Mouse (Mus musculus): ENCODE data around the gene Mindy2. TPM values are rescaled to one million over a fixed set of nuclear protein-coding genes. Genes with fewer than 3 reads are reported as not detected.

The Mindy2 gene
- polyA plus RNA-seq, 1 experiment, result 4.0 TPM

DNA sequence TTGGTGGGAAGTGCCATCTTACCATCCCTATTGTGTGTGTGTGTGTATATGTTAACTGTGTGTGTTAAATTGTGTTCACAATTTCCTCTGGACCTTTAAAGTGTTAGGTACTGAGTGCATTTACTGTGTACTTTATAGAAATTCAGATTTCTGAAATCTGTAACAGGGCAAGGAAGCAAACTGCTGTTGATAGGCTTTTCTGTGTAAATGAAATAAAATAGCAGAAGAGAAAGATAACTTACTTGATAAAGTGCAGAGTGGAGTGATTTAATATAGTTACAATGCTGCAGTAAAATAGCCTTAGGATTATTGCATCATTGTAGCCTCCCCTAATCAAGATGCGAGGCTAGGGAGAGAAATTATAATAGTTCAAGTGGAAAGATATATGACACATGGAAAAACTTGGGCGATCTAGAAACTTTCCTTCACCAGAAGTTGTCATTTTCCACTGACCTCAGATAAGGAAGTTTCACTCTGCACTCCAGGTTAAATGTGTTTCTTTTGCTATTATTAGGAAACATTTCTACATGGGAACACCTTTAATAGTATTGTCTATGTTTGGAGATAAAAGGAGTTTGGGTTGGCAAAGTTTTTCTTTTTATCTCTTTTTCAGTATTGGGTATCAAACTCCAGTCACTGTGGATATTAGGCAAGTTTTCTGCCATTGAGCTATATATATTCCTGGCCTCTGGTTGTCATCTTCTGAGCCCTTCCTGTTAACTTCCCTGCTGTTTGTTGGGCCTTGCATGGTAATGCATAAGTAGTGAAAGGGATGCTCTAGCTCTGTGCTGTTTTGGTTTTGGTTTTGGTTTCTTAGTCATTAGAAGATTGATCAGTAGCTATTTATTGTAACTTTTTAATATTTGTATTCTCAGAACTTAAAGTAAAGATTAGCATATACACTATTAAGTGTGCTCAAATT, 35.1 kb upstream of the Mindy2 start:
- no peaks in the 10 kb centered on the region for H3K9me3 ChIP-seq (replicated peaks; ENCODE audit: control insufficient read depth, insufficient read depth, low read length, poor library complexity, severe bottlenecking)
- H3K4me1 ChIP-seq (ENCODE audit: control insufficient read depth, insufficient read depth, low read length), result no peaks in the 10 kb centered on the region
- no peaks in the 10 kb centered on the region for H3K36me3 ChIP-seq (ENCODE audit: control insufficient read depth, insufficient read depth, low read length, poor library complexity, severe bottlenecking)
- H3K27ac ChIP-seq (ENCODE audit: insufficient read depth, low read length), result no peak overlapping the region
- no peak overlapping the region for H3K4me3 ChIP-seq (ENCODE audit: low read depth, low read length)
- no peaks in the 10 kb centered on the region for H3K27me3 ChIP-seq (ENCODE audit: control insufficient read depth, insufficient read depth, low read length, poor library complexity, severe bottlenecking)
- TF ChIP-seq POLR2A (IDR thresholded peaks at IDR 0.05; ENCODE audit: insufficient read depth, low read length) (no peak), EP300 (IDR thresholded peaks at IDR 0.05; ENCODE audit: insufficient read depth, low read depth, low read length) (no peak), CTCF (IDR thresholded peaks at IDR 0.05; ENCODE audit: low read depth, low read length) (no peak)
- no peak overlapping the region for H3K9ac ChIP-seq (ENCODE audit: low read depth, poor library complexity, severe bottlenecking)

DNA sequence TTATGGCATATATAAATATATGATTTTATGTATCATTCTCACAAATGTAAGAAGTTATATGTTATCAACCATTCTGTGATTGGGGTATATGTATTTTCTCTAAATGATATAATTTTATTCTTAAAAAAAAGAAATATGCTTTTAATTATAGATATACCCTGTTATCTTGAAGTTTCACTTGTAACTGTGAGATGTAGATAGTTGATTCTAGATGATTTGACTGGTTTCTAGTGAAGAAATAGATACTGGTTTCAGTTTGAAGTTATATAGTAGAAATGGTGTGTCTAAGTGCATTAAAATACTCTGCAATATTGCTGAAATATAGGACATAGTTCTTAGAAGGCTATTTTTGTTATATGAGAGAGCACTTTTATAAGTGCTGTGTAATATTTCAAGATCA, 33.6 kb upstream of the Mindy2 start:
- Histone ChIP-seq H3K9ac (ENCODE audit: low read depth, poor library complexity, severe bottlenecking) (no peak overlapping the region), H3K4me3 (ENCODE audit: low read depth, low read length) (no peak overlapping the region), H3K9me3 (replicated peaks; ENCODE audit: control insufficient read depth, insufficient read depth, low read length, poor library complexity, severe bottlenecking) (no peaks in the 10 kb centered on the region), H3K4me1 (ENCODE audit: control insufficient read depth, insufficient read depth, low read length) (no peaks in the 10 kb centered on the region), H3K27ac (ENCODE audit: insufficient read depth, low read length) (no peak overlapping the region), H3K27me3 (ENCODE audit: control insufficient read depth, insufficient read depth, low read length, poor library complexity, severe bottlenecking) (no peaks in the 10 kb centered on the region), H3K36me3 (ENCODE audit: control insufficient read depth, insufficient read depth, low read length, poor library complexity, severe bottlenecking) (no peaks in the 10 kb centered on the region)
- TF ChIP-seq CTCF (IDR thresholded peaks at IDR 0.05; ENCODE audit: low read depth, low read length) (no peak), POLR2A (IDR thresholded peaks at IDR 0.05; ENCODE audit: insufficient read depth, low read length) (no peak), EP300 (IDR thresholded peaks at IDR 0.05; ENCODE audit: insufficient read depth, low read depth, low read length) (no peak)

DNA sequence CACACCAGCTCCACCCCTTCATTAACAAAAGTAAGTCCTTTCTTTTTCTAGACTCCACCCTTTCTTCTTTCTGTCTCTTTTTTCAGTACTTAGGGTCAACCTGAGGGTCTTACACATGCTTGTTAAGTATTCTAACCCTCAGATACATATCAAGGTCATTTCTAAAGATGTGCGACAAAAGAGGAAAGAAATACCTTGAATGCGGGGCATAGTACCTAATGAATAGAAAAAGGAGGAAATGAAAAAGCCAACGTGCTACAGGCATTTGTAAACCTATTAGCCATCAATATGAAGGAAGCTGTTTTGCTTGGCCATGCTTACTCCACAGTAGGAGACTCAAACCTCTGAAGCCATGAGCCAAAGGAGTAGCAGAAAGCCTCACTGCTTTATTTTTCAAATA, 33.0 kb upstream of the Mindy2 start:
- TF ChIP-seq CTCF (IDR thresholded peaks at IDR 0.05; ENCODE audit: low read depth, low read length), result no peak
- no peak for TF ChIP-seq EP300 (IDR thresholded peaks at IDR 0.05; ENCODE audit: insufficient read depth, low read depth, low read length)
- TF ChIP-seq POLR2A (IDR thresholded peaks at IDR 0.05; ENCODE audit: insufficient read depth, low read length), result no peak
- Histone ChIP-seq H3K27me3 (ENCODE audit: control insufficient read depth, insufficient read depth, low read length, poor library complexity, severe bottlenecking) (no peaks in the 10 kb centered on the region), H3K9me3 (replicated peaks; ENCODE audit: control insufficient read depth, insufficient read depth, low read length, poor library complexity, severe bottlenecking) (no peaks in the 10 kb centered on the region), H3K27ac (ENCODE audit: insufficient read depth, low read length) (no peak overlapping the region), H3K4me3 (ENCODE audit: low read depth, low read length) (no peak overlapping the region), H3K9ac (ENCODE audit: low read depth, poor library complexity, severe bottlenecking) (no peak overlapping the region), H3K4me1 (ENCODE audit: control insufficient read depth, insufficient read depth, low read length) (no peaks in the 10 kb centered on the region), H3K36me3 (ENCODE audit: control insufficient read depth, insufficient read depth, low read length, poor library complexity, severe bottlenecking) (no peaks in the 10 kb centered on the region)

DNA sequence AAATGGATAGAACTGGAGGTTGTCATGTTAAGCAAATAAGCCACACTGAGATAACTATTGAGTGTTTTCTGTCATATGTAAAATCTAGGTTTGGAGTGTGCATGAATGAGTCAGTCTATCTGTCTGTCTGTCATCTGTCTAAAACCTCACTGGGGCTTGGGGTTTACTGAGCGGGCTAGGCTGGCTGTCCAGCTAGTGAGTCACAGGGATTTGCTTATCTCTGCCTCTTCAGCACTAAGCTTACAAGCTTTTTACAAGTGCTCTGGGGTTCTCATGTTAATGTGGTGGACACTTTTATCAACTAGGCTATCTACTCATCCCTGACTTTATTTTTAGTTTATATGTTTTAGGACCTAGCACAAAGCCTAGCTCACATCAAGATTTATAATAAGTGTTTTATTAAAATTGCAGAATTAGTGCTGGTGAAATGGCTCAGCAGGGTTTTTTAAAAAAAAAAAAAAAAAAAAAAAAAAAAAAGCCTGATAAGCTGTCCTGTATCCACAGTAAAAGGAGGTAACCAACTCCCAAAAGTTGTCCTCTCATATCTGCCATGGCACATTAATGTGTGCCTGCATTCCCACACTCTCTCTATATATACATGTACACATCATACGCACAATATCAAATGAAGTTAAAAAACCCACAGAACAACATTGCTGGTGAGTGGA, 31.5 kb upstream of the Mindy2 start:
- H3K9me3 ChIP-seq (replicated peaks; ENCODE audit: control insufficient read depth, insufficient read depth, low read length, poor library complexity, severe bottlenecking), result no peaks in the 10 kb centered on the region
- H3K27me3 ChIP-seq (ENCODE audit: control insufficient read depth, insufficient read depth, low read length, poor library complexity, severe bottlenecking), result no peaks in the 10 kb centered on the region
- no peak overlapping the region for H3K4me3 ChIP-seq (ENCODE audit: low read depth, low read length)
- no peaks in the 10 kb centered on the region for H3K4me1 ChIP-seq (ENCODE audit: control insufficient read depth, insufficient read depth, low read length)
- H3K36me3 ChIP-seq (ENCODE audit: control insufficient read depth, insufficient read depth, low read length, poor library complexity, severe bottlenecking), result no peaks in the 10 kb centered on the region
- H3K27ac ChIP-seq (ENCODE audit: insufficient read depth, low read length), result no peak overlapping the region
- no peak overlapping the region for H3K9ac ChIP-seq (ENCODE audit: low read depth, poor library complexity, severe bottlenecking)
- TF ChIP-seq EP300 (IDR thresholded peaks at IDR 0.05; ENCODE audit: insufficient read depth, low read depth, low read length) (no peak), POLR2A (IDR thresholded peaks at IDR 0.05; ENCODE audit: insufficient read depth, low read length) (no peak), CTCF (IDR thresholded peaks at IDR 0.05; ENCODE audit: low read depth, low read length) (no peak)

DNA sequence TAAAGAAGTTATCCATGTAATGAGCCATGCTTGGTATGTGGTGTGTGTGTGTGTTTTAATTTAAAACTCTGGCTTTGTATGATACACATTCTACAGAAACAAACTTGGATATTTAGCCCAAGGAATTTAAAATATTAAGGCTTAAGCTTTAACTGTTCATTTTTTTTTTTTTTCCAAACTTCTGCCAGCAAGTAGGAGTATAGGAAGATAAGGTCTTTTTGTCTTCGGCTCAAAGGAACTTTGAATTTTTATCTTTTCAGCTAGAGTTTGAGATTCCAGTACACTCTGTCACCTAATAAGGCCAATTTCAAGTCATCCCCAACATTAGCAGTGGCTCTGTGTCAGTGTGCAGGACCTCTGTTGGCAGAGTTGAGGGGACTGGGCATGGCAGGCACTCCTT, 25.2 kb upstream of the Mindy2 start:
- 0 out of 2 replicates have a peak, but pooled peaks cover 2% of the 10 kb centered on the region for H3K27me3 ChIP-seq (ENCODE audit: control insufficient read depth, insufficient read depth, low read length, poor library complexity, severe bottlenecking)
- no peak overlapping the region for H3K9ac ChIP-seq (ENCODE audit: low read depth, poor library complexity, severe bottlenecking)
- TF ChIP-seq EP300 (IDR thresholded peaks at IDR 0.05; ENCODE audit: insufficient read depth, low read depth, low read length), result no peak
- no peak overlapping the region for H3K4me3 ChIP-seq (ENCODE audit: low read depth, low read length)
- H3K36me3 ChIP-seq (ENCODE audit: control insufficient read depth, insufficient read depth, low read length, poor library complexity, severe bottlenecking), result no peaks in the 10 kb centered on the region
- no peaks in the 10 kb centered on the region for H3K4me1 ChIP-seq (ENCODE audit: control insufficient read depth, insufficient read depth, low read length)
- H3K27ac ChIP-seq (ENCODE audit: insufficient read depth, low read length), result no peak overlapping the region
- H3K9me3 ChIP-seq (replicated peaks; ENCODE audit: control insufficient read depth, insufficient read depth, low read length, poor library complexity, severe bottlenecking), result no peaks in the 10 kb centered on the region
